In the genomic region with DNA sequence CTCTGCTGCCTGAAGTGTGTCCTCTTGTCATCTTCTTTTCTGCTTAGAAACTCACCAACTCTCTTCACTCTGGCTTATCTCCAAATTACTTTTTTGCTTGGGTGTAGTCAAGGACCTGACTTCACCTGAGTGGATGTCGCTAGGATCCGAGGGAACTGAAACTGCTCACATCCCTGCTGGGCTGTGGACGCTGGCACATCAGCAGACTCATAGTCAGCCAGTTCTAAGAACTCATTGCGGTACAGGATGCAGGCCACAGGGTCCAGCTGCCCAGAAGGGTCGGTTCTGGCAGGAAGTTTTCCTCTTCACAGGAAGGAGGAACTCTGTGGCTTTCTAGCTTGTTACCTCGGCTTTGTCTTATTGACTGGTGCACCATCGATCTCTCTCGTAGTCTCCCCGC, we compare ENCODE assay signal across 20 mouse cellular contexts.
"Had no signal": no experiment of that assay in that cellular context is flagged by ENCODE, and none has a peak within 500 bp of the region (broad histone marks: within the 10 kb centered on the region; RNA-seq: fewer than 3 reads in every experiment).

No protein-coding gene starts in this region.

- H3K4me1 ChIP-seq: limb, embryonic 13.5 days; liver, embryonic 12.5 days; liver, embryonic 15.5 days; neural tube, embryonic 13.5 days had no signal

- H3K27me3 ChIP-seq: limb, embryonic 13.5 days; liver, embryonic 15.5 days; lung, embryonic 15.5 days; neural tube, embryonic 13.5 days had no signal

- H3K9ac ChIP-seq: limb, embryonic 13.5 days; liver, embryonic 12.5 days; liver, embryonic 15.5 days; lung, embryonic 15.5 days; midbrain, embryonic 12.5 days; neural tube, embryonic 13.5 days had no signal

- H3K4me2 ChIP-seq: limb, embryonic 13.5 days; liver, embryonic 12.5 days; liver, embryonic 15.5 days; lung, embryonic 15.5 days; midbrain, embryonic 12.5 days; neural tube, embryonic 13.5 days had no signal

- H3K4me3 ChIP-seq: limb, embryonic 10.5 days; limb, embryonic 13.5 days; liver, embryonic 12.5 days; liver, embryonic 15.5 days; lung, embryonic 15.5 days; midbrain, embryonic 12.5 days; myocyte; neural tube, embryonic 13.5 days had no signal

- H3K27ac ChIP-seq: limb, embryonic 10.5 days; limb, embryonic 13.5 days; liver, embryonic 12.5 days; liver, embryonic 15.5 days; lung, embryonic 15.5 days; macrophage; midbrain, embryonic 12.5 days; neural tube, embryonic 13.5 days had no signal

- H3K36me3 ChIP-seq: limb, embryonic 10.5 days; limb, embryonic 13.5 days; liver, embryonic 12.5 days; liver, embryonic 15.5 days; lung, embryonic 15.5 days; midbrain, embryonic 12.5 days; neural tube, embryonic 13.5 days had no signal

- H3K9me3 ChIP-seq: limb, embryonic 10.5 days; limb, embryonic 13.5 days; liver, embryonic 12.5 days; liver, embryonic 15.5 days; lung, embryonic 15.5 days; midbrain, embryonic 12.5 days; neural tube, embryonic 13.5 days had no signal

- DNase-seq: kidney, adult 9 months; kidney, postnatal 14 days; kidney, postnatal 4 days; liver; lung, postnatal 14 days; retina, postnatal 1 day; right cerebral cortex, postnatal 25 days; spleen, adult 18-20 months; thymus, adult 18-20 months; thymus, postnatal 36 days had no signal

- ATAC-seq: liver, embryonic 12.5 days; midbrain, embryonic 16.5 days had no signal
